Mouse (Mus musculus) limb, embryonic 10.5 days (tissue): ENCODE results near the gene Gm3164. TPM values are rescaled to one million over a fixed set of nuclear protein-coding genes. Genes with fewer than 3 reads are reported as not detected.
A peak's percentile ranks its signal among the peaks of the same experiment; 100 is the strongest.
"Not testable (repeated sequence)": the region's sequence is repeated elsewhere in the genome, so short reads cannot be mapped to it uniquely, and the experiment has no call there.

ENCODE experiments used
- DNase-seq: peaks from one replicate; pipeline ENCODE4 v3.0.0-alpha.2; 2017; ENCODE audit warnings: low spot score
- H3K27ac ChIP-seq: fragments of 300-500 bp; sonication (generic); 2 replicates; pipeline ENCODE4 v1.5.1; 2016; ENCODE audit warnings: mild to moderate bottlenecking
- H3K27me3 ChIP-seq: fragments of 300-500 bp; sonication (generic); 2 replicates; pipeline ENCODE4 v1.6.1; 2016; ENCODE audit warnings: low read depth, mild to moderate bottlenecking; ENCODE audit not compliant: poor library complexity, severe bottlenecking
- H3K36me3 ChIP-seq: fragments of 300-500 bp; sonication (generic); 2 replicates; pipeline ENCODE4 v1.6.1; 2016; ENCODE audit warnings: mild to moderate bottlenecking, moderate library complexity
- H3K4me1 ChIP-seq: fragments of 300-500 bp; sonication (generic); 2 replicates; pipeline ENCODE4 v1.6.1; 2016
- H3K4me3 ChIP-seq: fragments of 300-500 bp; sonication (generic); 2 replicates; pipeline ENCODE4 v1.5.1; 2016; ENCODE audit warnings: mild to moderate bottlenecking, moderate library complexity
- H3K9me3 ChIP-seq: fragments of 300-500 bp; sonication (generic); replicated peaks from 2 replicates; pipeline ENCODE4 v1.6.1; 2016; ENCODE audit warnings: mild to moderate bottlenecking
- WGBS: fragments of 180-500 bp; shearing (Covaris S2); methylation state at CpG from one replicate; pipeline ENCODE4 v1.1.7; 2016; 5-methylcytosine and 5-hydroxymethylcytosine counted together
- polyA plus RNA-seq: library from polyadenylated mRNA; unstranded; fragments of >200 nt; fragmentation: Nextera tagmentation; extraction: Ambion mirVana; gene quantifications from 2 replicates; pipeline ENCODE4 v1.2.1, GENCODE M21; 2016

The Gm3164 gene
- polyA plus RNA-seq, result 0.23 TPM in 1 of 2 replicates, not detected in the other

- Histone ChIP-seq H3K4me3 (peak within 1 kb of the TSS; percentile 50), H3K27ac (peak within 1 kb of the TSS; percentile 46; the same call in 1 of the 2 replicates)
- H3K36me3 ChIP-seq, H3K4me1 ChIP-seq, H3K9me3 ChIP-seq, H3K27me3 ChIP-seq: not testable (repeated sequence)
- WGBS, result under 1% methylated on average over 27 of the region's 59 CpGs
- peak; percentile 45 for DNase-seq
Observed at GRCm38 (mm10) chr14:4414965-4415835, at the start of gene Gm3164. TSS of gene Gm3164 (plus strand) at chr14:4415448.

- not testable (repeated sequence) for H3K4me3 ChIP-seq, H3K36me3 ChIP-seq, DNase-seq, H3K27ac ChIP-seq, H3K27me3 ChIP-seq, H3K9me3 ChIP-seq, H3K4me1 ChIP-seq
- WGBS, result 84% methylated on average over 3 of the region's 3 CpGs
Observed at GRCm38 (mm10) chr14:4368991-4369390, 46.3 kb upstream of the Gm3164 start.

- H3K27ac ChIP-seq, H3K4me3 ChIP-seq, H3K27me3 ChIP-seq, H3K36me3 ChIP-seq, H3K9me3 ChIP-seq, DNase-seq, H3K4me1 ChIP-seq: not testable (repeated sequence)
- WGBS, result 84% methylated on average over 3 of the region's 3 CpGs
Observed at GRCm38 (mm10) chr14:4369691-4370090, 45.6 kb upstream of the Gm3164 start.

- H3K9me3 ChIP-seq, H3K4me3 ChIP-seq, H3K27me3 ChIP-seq, H3K4me1 ChIP-seq, H3K36me3 ChIP-seq, DNase-seq, H3K27ac ChIP-seq: not testable (repeated sequence)
Observed at GRCm38 (mm10) chr14:4377871-4378270, 37.4 kb upstream of the Gm3164 start.

GRCm38 (mm10) chr14:4385606-4386005 lies 29.6 kb upstream of the Gm3164 start:
- H3K4me1 ChIP-seq, H3K36me3 ChIP-seq, H3K27ac ChIP-seq, DNase-seq, H3K27me3 ChIP-seq, H3K4me3 ChIP-seq, H3K9me3 ChIP-seq: not testable (repeated sequence)

GRCm38 (mm10) chr14:4392841-4393530 lies 22.3 kb upstream of the Gm3164 start:
- H3K4me3 ChIP-seq, DNase-seq, H3K27ac ChIP-seq, H3K36me3 ChIP-seq, H3K9me3 ChIP-seq, H3K27me3 ChIP-seq, H3K4me1 ChIP-seq: not testable (repeated sequence)
- WGBS, result 86% methylated on average over 4 of the region's 6 CpGs

GRCm38 (mm10) chr14:4397226-4397625 lies 18.0 kb upstream of the Gm3164 start, which contains the start of gene Gm3159:
TSS of gene Gm3159 (plus strand) at chr14:4397526.
- 100% methylated on average over 1 of the region's 3 CpGs for WGBS
- not testable (repeated sequence) for H3K27me3 ChIP-seq, H3K4me1 ChIP-seq

GRCm38 (mm10) chr14:4398624-4399023 lies 16.6 kb upstream of the Gm3164 start:
- not testable (repeated sequence) for H3K4me1 ChIP-seq, DNase-seq, H3K9me3 ChIP-seq, H3K4me3 ChIP-seq, H3K27me3 ChIP-seq, H3K27ac ChIP-seq, H3K36me3 ChIP-seq

More at GRCm38 (mm10) chr14:4397226-4397625, 18.0 kb upstream of the Gm3164 start, which contains the start of gene Gm3159:
- H3K27ac ChIP-seq, H3K4me3 ChIP-seq, DNase-seq, H3K9me3 ChIP-seq, H3K36me3 ChIP-seq: not testable (repeated sequence)

GRCm38 (mm10) chr14:4400115-4400789 lies 15.0 kb upstream of the Gm3164 start:
- 84% methylated on average over 5 of the region's 5 CpGs for WGBS

GRCm38 (mm10) chr14:4401245-4401644 lies 14.0 kb upstream of the Gm3164 start:
- not testable (repeated sequence) for DNase-seq, H3K4me1 ChIP-seq, H3K36me3 ChIP-seq, H3K27ac ChIP-seq, H3K4me3 ChIP-seq, H3K27me3 ChIP-seq, H3K9me3 ChIP-seq
- WGBS, result 88% methylated on average over 5 of the region's 5 CpGs

More at GRCm38 (mm10) chr14:4400115-4400789, 15.0 kb upstream of the Gm3164 start:
- H3K4me1 ChIP-seq, H3K36me3 ChIP-seq, H3K9me3 ChIP-seq, H3K27ac ChIP-seq, H3K4me3 ChIP-seq, H3K27me3 ChIP-seq, DNase-seq: not testable (repeated sequence)

GRCm38 (mm10) chr14:4403840-4404239 lies 11.4 kb upstream of the Gm3164 start:
- not testable (repeated sequence) for H3K27me3 ChIP-seq, DNase-seq, H3K4me1 ChIP-seq, H3K4me3 ChIP-seq, H3K9me3 ChIP-seq, H3K27ac ChIP-seq, H3K36me3 ChIP-seq

- H3K36me3 ChIP-seq, H3K4me1 ChIP-seq, H3K9me3 ChIP-seq, H3K4me3 ChIP-seq, H3K27me3 ChIP-seq, DNase-seq, H3K27ac ChIP-seq: not testable (repeated sequence)
- 57% methylated on average over 1 of the region's 1 CpGs for WGBS
Observed at GRCm38 (mm10) chr14:4409939-4410338, 5.3 kb upstream of the Gm3164 start.

GRCm38 (mm10) chr14:4430692-4431091 lies 15.4 kb downstream of the Gm3164 start, which contains the start of gene Gm3173:
TSS of gene Gm3173 (plus strand) at chr14:4430992.
- not testable (repeated sequence) for H3K27ac ChIP-seq, H3K27me3 ChIP-seq, H3K9me3 ChIP-seq, H3K4me1 ChIP-seq, H3K36me3 ChIP-seq, H3K4me3 ChIP-seq, DNase-seq
